Mouse (Mus musculus) liver, embryonic 14.5 days (tissue): Measurements from ENCODE around the gene Hcst.

Experiments
- CTCF ChIP-seq: IDR thresholded peaks from 2 replicates; pipeline ENCODE4 v1.5.1; 2016; ENCODE audit warnings: antibody characterized with exemption, low read depth, control low read depth
- EP300 ChIP-seq: IDR thresholded peaks from 2 replicates; pipeline ENCODE4 v1.6.1; 2016; ENCODE audit warnings: antibody characterized with exemption, low read depth

- TF ChIP-seq CTCF: no peak
- TF ChIP-seq EP300: no peak
These were observed 24.0 kb upstream of the Hcst start for GRCm38 (mm10) chr7:30443696-30444095.
